Mouse (Mus musculus) hindbrain, embryonic 15.5 days (tissue): Measurements from ENCODE around the gene Smagp. TPM values are rescaled to one million over a fixed set of nuclear protein-coding genes. Genes with fewer than 3 reads are reported as not detected.

Experiments used
- ATAC-seq: fragments of 200-750 bp; cut with Nextera tagmentation; 2 replicates; pipeline ENCODE4 v1.8.0; 2017; ENCODE audit warnings: low read depth, moderate number of reproducible peaks, moderate TSS enrichment; ENCODE audit not compliant: low FRiP score
- H3K27ac ChIP-seq: fragments of 300-500 bp; sonication (generic); replicated peaks from 2 replicates; pipeline ENCODE4 v1.5.1; 2015; ENCODE audit warnings: mild to moderate bottlenecking, inconsistent platforms
- H3K27me3 ChIP-seq: fragments of 300-500 bp; sonication (generic); 2 replicates; pipeline ENCODE4 v1.6.1; 2015; ENCODE audit warnings: control low read depth, inconsistent platforms
- H3K36me3 ChIP-seq: fragments of 300-500 bp; sonication (generic); 2 replicates; pipeline ENCODE4 v1.6.1; 2015; ENCODE audit warnings: control low read depth, inconsistent platforms
- H3K4me1 ChIP-seq: fragments of 300-500 bp; sonication (generic); replicated peaks from 2 replicates; pipeline ENCODE4 v1.6.1; 2015; ENCODE audit warnings: control low read depth, inconsistent platforms
- H3K4me2 ChIP-seq: fragments of 300-500 bp; sonication (generic); 2 replicates; pipeline ENCODE4 v1.6.1; 2015; ENCODE audit warnings: moderate library complexity, mild to moderate bottlenecking, inconsistent platforms
- H3K4me3 ChIP-seq: fragments of 300-500 bp; sonication (generic); 2 replicates; pipeline ENCODE4 v1.5.1; 2015; ENCODE audit warnings: mild to moderate bottlenecking, inconsistent platforms
- H3K9ac ChIP-seq: fragments of 300-500 bp; sonication (generic); 2 replicates; pipeline ENCODE4 v1.6.1; 2015; ENCODE audit warnings: inconsistent platforms
- H3K9me3 ChIP-seq: fragments of 300-500 bp; sonication (generic); 2 replicates; pipeline ENCODE4 v1.6.1; 2016; ENCODE audit warnings: control low read depth, inconsistent platforms
- WGBS: fragments of 180-500 bp; shearing (Covaris S2); methylation state at CpG from one replicate; pipeline ENCODE4 v1.1.7; 2015; 5-methylcytosine and 5-hydroxymethylcytosine counted together
- polyA plus RNA-seq: library from polyadenylated mRNA; unstranded; fragments of >200 nt; fragmentation: Nextera tagmentation; extraction: Ambion mirVana; gene quantifications from 2 replicates; pipeline ENCODE4 v1.2.1, GENCODE M21; 2015

The Smagp gene
- 4.0 and 5.0 TPM in 2 replicates for polyA plus RNA-seq

DNA sequence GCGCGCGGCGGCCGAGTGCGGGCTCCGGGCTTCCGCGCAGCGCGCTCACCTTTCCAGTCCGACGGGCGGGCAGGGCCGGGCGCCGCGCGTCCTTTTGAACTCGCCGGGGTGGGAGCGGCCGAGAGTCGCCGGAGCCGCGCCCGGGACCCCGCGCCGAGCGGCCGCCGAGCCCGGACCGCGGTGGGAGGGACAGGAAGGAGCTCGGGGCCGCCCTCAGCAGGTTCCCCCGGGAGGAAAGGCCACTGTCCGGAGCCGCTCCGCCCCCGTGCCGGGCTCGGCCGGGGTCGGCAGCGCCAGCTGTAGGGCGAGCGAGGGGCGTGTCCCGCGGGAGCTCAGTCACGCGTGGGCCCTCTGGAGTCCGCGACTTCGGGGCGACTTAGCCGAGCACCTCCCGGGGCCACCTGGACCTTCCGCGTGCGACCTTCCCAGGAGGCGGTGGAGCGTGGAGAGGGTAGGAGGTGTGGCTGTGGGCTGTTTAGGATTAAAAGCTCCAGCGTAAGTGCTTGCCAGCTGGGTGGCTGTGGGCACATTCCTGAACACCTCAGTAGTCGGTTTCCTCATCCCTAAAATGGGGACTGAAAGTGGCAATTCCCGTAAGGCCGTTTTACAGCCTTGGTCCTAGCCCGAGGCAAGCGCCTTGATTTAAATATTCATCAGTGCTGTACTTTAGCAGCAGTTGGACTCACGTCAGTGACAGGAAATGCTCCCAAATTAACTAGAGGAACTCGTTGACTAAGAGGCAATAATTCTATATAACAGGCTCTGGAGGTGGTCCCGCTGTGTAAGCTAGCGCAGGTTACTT is at the start of gene Smagp:
Gene Smagp, minus strand, starts transcription at position 241 of the 802 bp plus-strand sequence.
- under 1% methylated on average over 67 of the region's 77 CpGs for WGBS
- Histone ChIP-seq H3K9ac (no peak within 1 kb of the TSS), H3K4me2 (peak within 1 kb of the TSS; percentile 72), H3K27me3 (peaks cover 53% of the 10 kb centered on the region), H3K36me3 (no peaks in the 10 kb centered on the region), H3K4me3 (peak within 1 kb of the TSS; percentile 42), H3K27ac (no peak within 1 kb of the TSS), H3K4me1 (peaks cover 14% of the 10 kb centered on the region), H3K9me3 (no peaks in the 10 kb centered on the region)
- ATAC-seq = no peak

DNA sequence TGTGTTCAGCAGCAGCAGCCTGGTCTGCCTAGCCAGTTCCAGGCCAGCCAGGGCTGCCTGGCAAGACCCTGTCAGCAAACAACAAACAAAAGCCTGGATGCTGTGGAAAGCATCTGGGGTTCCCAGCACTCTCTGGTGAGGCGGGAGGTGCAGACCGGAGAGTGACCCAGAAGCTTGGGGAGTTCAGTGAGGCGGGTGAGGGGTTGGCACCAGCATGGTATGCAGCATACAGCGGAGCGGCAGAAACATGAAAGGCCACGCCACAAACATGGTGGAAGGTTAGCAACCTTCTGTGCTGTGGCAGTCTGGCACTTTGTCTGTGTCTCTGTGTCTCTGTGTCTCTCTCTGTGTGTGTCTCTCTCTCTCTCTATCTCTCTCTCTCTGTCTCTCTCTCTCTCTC is 49.7 kb upstream of the Smagp start:
- H3K36me3 ChIP-seq = no peaks in the 10 kb centered on the region
- no peak overlapping the region for H3K27ac ChIP-seq
- H3K9me3 ChIP-seq = no peaks in the 10 kb centered on the region
- 77% methylated on average over 6 of the region's 6 CpGs for WGBS
- ATAC-seq = no peak
- no peak overlapping the region for H3K4me3 ChIP-seq
- no peaks in the 10 kb centered on the region for H3K27me3 ChIP-seq
- no peaks in the 10 kb centered on the region for H3K4me1 ChIP-seq
- H3K4me2 ChIP-seq = no peak overlapping the region
- H3K9ac ChIP-seq = no peak overlapping the region

GRCm38 (mm10) chr15:100685849-100686248 is 49.1 kb upstream of the Smagp start:
- WGBS = 92% methylated on average over 8 of the region's 8 CpGs
- no peak overlapping the region for H3K9ac ChIP-seq
- H3K27me3 ChIP-seq = no peaks in the 10 kb centered on the region
- H3K4me2 ChIP-seq = no peak overlapping the region
- H3K36me3 ChIP-seq = no peaks in the 10 kb centered on the region
- no peaks in the 10 kb centered on the region for H3K9me3 ChIP-seq
- no peak overlapping the region for H3K27ac ChIP-seq
- ATAC-seq = no peak
- H3K4me3 ChIP-seq = no peak overlapping the region
- H3K4me1 ChIP-seq = no peaks in the 10 kb centered on the region

GRCm38 (mm10) chr15:100685255-100685654 is 48.5 kb upstream of the Smagp start:
- ATAC-seq = no peak
- H3K27me3 ChIP-seq = no peaks in the 10 kb centered on the region
- H3K9ac ChIP-seq = no peak overlapping the region
- no peak overlapping the region for H3K27ac ChIP-seq
- WGBS = 23% methylated on average over 13 of the region's 13 CpGs
- H3K4me3 ChIP-seq = no peak overlapping the region
- no peaks in the 10 kb centered on the region for H3K4me1 ChIP-seq
- H3K4me2 ChIP-seq = no peak overlapping the region
- H3K36me3 ChIP-seq = no peaks in the 10 kb centered on the region
- H3K9me3 ChIP-seq = no peaks in the 10 kb centered on the region

GRCm38 (mm10) chr15:100684450-100684849 is 47.7 kb upstream of the Smagp start:
- no peaks in the 10 kb centered on the region for H3K36me3 ChIP-seq
- no peak for ATAC-seq
- H3K9ac ChIP-seq = no peak overlapping the region
- H3K9me3 ChIP-seq = no peaks in the 10 kb centered on the region
- no peak overlapping the region for H3K4me2 ChIP-seq
- no peak overlapping the region for H3K4me3 ChIP-seq
- 73% methylated on average over 10 of the region's 10 CpGs for WGBS
- H3K27ac ChIP-seq = no peak overlapping the region
- no peaks in the 10 kb centered on the region for H3K27me3 ChIP-seq
- H3K4me1 ChIP-seq = no peaks in the 10 kb centered on the region

DNA sequence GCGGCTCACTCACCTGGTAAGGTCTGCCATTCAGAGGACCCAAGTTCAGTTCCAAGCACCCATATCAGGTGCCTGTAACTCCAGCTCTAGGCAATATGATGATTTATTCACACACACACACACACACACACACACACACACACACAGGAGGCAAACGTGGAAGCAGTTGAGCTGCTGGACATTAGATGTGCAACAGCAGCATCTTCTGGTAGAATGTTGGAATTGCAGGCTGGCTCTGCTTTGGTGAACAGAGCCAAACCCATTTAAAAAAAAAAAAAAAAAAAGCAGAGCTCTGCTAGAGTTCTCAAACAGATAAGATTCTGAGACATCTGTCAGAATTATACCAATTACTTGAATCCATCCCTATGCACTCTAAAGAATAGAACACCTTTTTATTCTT is 46.3 kb upstream of the Smagp start:
- H3K27ac ChIP-seq = no peak overlapping the region
- no peaks in the 10 kb centered on the region for H3K4me1 ChIP-seq
- H3K27me3 ChIP-seq = no peaks in the 10 kb centered on the region
- no peaks in the 10 kb centered on the region for H3K36me3 ChIP-seq
- H3K4me3 ChIP-seq = no peak overlapping the region
- no peak overlapping the region for H3K9ac ChIP-seq
- H3K4me2 ChIP-seq = no peak overlapping the region
- ATAC-seq = no peak
- WGBS = 47% methylated on average over 2 of the region's 2 CpGs
- no peaks in the 10 kb centered on the region for H3K9me3 ChIP-seq

DNA sequence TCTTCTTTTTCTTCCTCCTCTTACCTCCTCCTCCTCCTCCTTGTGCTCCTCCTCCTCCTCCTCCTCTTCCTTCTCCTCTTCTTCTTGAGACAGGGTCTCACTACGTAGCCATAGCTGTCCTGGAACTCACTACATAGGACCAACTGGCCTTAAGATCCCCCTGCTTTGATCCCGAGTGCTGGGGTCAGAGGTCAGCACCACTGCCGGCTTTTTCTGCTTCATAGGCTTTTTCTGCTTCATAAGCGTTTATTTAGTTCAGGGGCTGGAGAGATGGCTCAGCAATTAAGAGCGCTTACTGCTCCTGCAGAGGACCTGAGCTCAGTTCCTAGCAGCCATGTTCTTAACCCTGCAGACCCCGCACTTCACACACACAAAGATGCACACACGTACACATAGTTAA is 45.0 kb upstream of the Smagp start:
- 28% methylated on average over 7 of the region's 7 CpGs for WGBS
- no peak overlapping the region for H3K4me2 ChIP-seq
- no peak for ATAC-seq

GRCm38 (mm10) chr15:100680381-100680780 is 43.6 kb upstream of the Smagp start:
- Histone ChIP-seq H3K9me3 (no peaks in the 10 kb centered on the region), H3K27ac (no peak overlapping the region), H3K36me3 (no peaks in the 10 kb centered on the region), H3K4me3 (no peak overlapping the region), H3K9ac (no peak overlapping the region), H3K4me1 (no peaks in the 10 kb centered on the region), H3K27me3 (no peaks in the 10 kb centered on the region), H3K4me2 (no peak overlapping the region)
- no peak for ATAC-seq
- 54% methylated on average over 3 of the region's 3 CpGs for WGBS

More for the DNA sequence above, 45.0 kb upstream of the Smagp start:
- no peaks in the 10 kb centered on the region for H3K36me3 ChIP-seq
- H3K9me3 ChIP-seq = no peaks in the 10 kb centered on the region
- no peak overlapping the region for H3K4me3 ChIP-seq
- H3K27me3 ChIP-seq = no peaks in the 10 kb centered on the region
- no peaks in the 10 kb centered on the region for H3K4me1 ChIP-seq
- H3K9ac ChIP-seq = no peak overlapping the region
- no peak overlapping the region for H3K27ac ChIP-seq

GRCm38 (mm10) chr15:100679005-100679404 is 42.3 kb upstream of the Smagp start:
- no peak for ATAC-seq
- H3K9ac ChIP-seq = no peak overlapping the region
- H3K9me3 ChIP-seq = no peaks in the 10 kb centered on the region
- H3K4me2 ChIP-seq = no peak overlapping the region
- H3K27ac ChIP-seq = no peak overlapping the region
- no peaks in the 10 kb centered on the region for H3K4me1 ChIP-seq
- WGBS = 91% methylated on average over 14 of the region's 14 CpGs
- no peak overlapping the region for H3K4me3 ChIP-seq
- no peaks in the 10 kb centered on the region for H3K27me3 ChIP-seq
- H3K36me3 ChIP-seq = no peaks in the 10 kb centered on the region

DNA sequence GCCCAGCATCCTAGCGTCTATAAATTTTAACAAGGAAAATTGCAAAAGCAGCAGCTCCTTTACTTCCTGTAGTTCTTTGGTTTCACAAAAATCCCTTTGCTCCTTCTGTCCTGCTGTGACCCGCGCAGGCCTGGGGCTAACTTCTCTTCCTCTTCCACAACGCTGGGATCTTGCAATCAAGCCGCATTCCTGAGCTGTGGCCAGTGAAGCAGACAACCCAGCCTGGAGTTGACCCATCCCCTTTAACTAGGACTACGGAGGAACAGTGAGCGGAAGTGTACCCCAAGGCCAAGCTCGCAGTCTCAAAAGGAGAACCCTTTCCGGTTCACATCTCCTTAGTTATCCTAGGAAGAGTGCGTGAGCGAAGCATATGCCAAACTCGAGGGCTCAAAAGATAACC is 41.8 kb upstream of the Smagp start:
- no peaks in the 10 kb centered on the region for H3K4me1 ChIP-seq
- WGBS = 86% methylated on average over 12 of the region's 12 CpGs
- no peaks in the 10 kb centered on the region for H3K9me3 ChIP-seq
- no peak overlapping the region for H3K4me2 ChIP-seq
- H3K27ac ChIP-seq = no peak overlapping the region
- H3K27me3 ChIP-seq = no peaks in the 10 kb centered on the region
- no peak for ATAC-seq
- no peaks in the 10 kb centered on the region for H3K36me3 ChIP-seq
- no peak overlapping the region for H3K9ac ChIP-seq
- no peak overlapping the region for H3K4me3 ChIP-seq

- H3K27me3 ChIP-seq = no peaks in the 10 kb centered on the region
- no peaks in the 10 kb centered on the region for H3K4me1 ChIP-seq
- H3K4me2 ChIP-seq = no peak overlapping the region
- no peak overlapping the region for H3K4me3 ChIP-seq
- 78% methylated on average over 8 of the region's 8 CpGs for WGBS
- no peak overlapping the region for H3K9ac ChIP-seq
- H3K27ac ChIP-seq = no peak overlapping the region
- no peaks in the 10 kb centered on the region for H3K36me3 ChIP-seq
- no peaks in the 10 kb centered on the region for H3K9me3 ChIP-seq
- no peak for ATAC-seq
Observed at GRCm38 (mm10) chr15:100677675-100678074, 40.9 kb upstream of the Smagp start.

DNA sequence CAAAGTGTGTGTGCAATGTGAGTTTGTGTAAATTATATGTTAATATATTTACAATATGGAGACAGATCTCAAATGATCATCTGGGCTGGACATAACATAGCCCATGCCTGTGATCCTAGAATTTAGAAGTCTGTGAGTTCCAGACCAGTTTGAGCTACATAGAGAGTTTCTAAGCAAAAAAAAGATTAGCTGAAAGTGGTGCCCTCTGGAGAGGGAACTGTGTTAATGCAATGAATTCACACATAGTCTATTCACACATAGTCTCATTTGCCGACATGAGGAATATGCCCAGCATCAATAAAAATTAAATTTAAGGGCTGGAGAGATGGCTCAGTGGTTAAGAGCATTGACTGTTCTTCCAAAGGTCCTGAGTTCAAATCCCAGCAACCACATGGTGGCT is 39.8 kb upstream of the Smagp start:
- 91% methylated on average over 1 of the region's 1 CpGs for WGBS
- Histone ChIP-seq H3K4me1 (no peaks in the 10 kb centered on the region), H3K36me3 (no peaks in the 10 kb centered on the region), H3K4me3 (no peak overlapping the region), H3K27me3 (no peaks in the 10 kb centered on the region), H3K9me3 (no peaks in the 10 kb centered on the region), H3K4me2 (no peak overlapping the region), H3K9ac (no peak overlapping the region), H3K27ac (no peak overlapping the region)
- no peak for ATAC-seq

- H3K9me3 ChIP-seq = no peaks in the 10 kb centered on the region
- no peaks in the 10 kb centered on the region for H3K4me1 ChIP-seq
- H3K27ac ChIP-seq = no peak overlapping the region
- ATAC-seq = no peak
- H3K9ac ChIP-seq = no peak overlapping the region
- 63% methylated on average over 3 of the region's 3 CpGs for WGBS
- H3K36me3 ChIP-seq = no peaks in the 10 kb centered on the region
- no peak overlapping the region for H3K4me3 ChIP-seq
- no peak overlapping the region for H3K4me2 ChIP-seq
- no peaks in the 10 kb centered on the region for H3K27me3 ChIP-seq
Observed at GRCm38 (mm10) chr15:100675486-100675885, 38.7 kb upstream of the Smagp start.
